Comparison of ENCODE assay signal across 8 mouse cellular contexts in genomic region chr19:32484941-32485660, GRCm38 (mm10). TPM values are rescaled to one million over a fixed set of nuclear protein-coding genes. Genes with fewer than 3 reads are reported as not detected.
DNase-seq lines count a peak whose midpoint lies in the region; ATAC-seq and TF ChIP-seq lines count a peak whose summit lies in the region.

No protein-coding gene starts in this region.

- 18% methylated on average over 13 of the region's 13 CpGs for WGBS in embryonic facial prominence, embryonic 12.5 days
- 18% methylated on average over 13 of the region's 13 CpGs for WGBS in limb, embryonic 12.5 days
- WGBS in stomach, embryonic 14.5 days = 14% methylated on average over 13 of the region's 13 CpGs

- H3K27ac ChIP-seq in testis, adult 2 months (ENCODE audit: control insufficient read depth, insufficient read depth, low read depth, low read length) = peak overlapping the region; percentile 45; the same call in 1 of the 2 replicates
- H3K27ac ChIP-seq in embryonic facial prominence, embryonic 12.5 days = peak overlapping the region; percentile 88
- peak overlapping the region; percentile 93 for H3K27ac ChIP-seq in limb, embryonic 12.5 days
- peak overlapping the region; percentile 82; the same call in 1 of the 2 replicates for H3K27ac ChIP-seq in stomach, embryonic 14.5 days (ENCODE audit: low read length)

- H3K4me1 ChIP-seq in testis, adult 2 months (ENCODE audit: control insufficient read depth, insufficient read depth, low read length) = peaks cover 2% of the 10 kb centered on the region; the same call in 1 of the 2 replicates
- peaks cover 16% of the 10 kb centered on the region for H3K4me1 ChIP-seq in embryonic facial prominence, embryonic 12.5 days
- peaks cover 24% of the 10 kb centered on the region for H3K4me1 ChIP-seq in limb, embryonic 12.5 days (replicated peaks)
- peaks cover 10% of the 10 kb centered on the region; the same call in 1 of the 2 replicates for H3K4me1 ChIP-seq in stomach, embryonic 14.5 days (ENCODE audit: control insufficient read depth, insufficient read depth, low read length)

- ATAC-seq in embryonic facial prominence, embryonic 12.5 days (ENCODE audit: insufficient number of reproducible peaks, insufficient read depth, low FRiP score, low TSS enrichment) = 0 out of 2 replicates have a peak, but pooled peaks have one; percentile 6
- ATAC-seq in limb, embryonic 12.5 days (ENCODE audit: insufficient number of reproducible peaks, insufficient read depth, low FRiP score, low TSS enrichment, low read depth) = no peak
- ATAC-seq in stomach, embryonic 14.5 days (ENCODE audit: insufficient number of reproducible peaks, insufficient read depth, low FRiP score, low read depth) = no peak
- no peak; the same call in 1 of the 2 replicates for ATAC-seq in frontal cortex, adult (ENCODE audit: low TSS enrichment)

- no peaks in the 10 kb centered on the region for H3K36me3 ChIP-seq in testis, adult 2 months (ENCODE audit: control insufficient read depth, insufficient read depth, low read length)
- H3K36me3 ChIP-seq in embryonic facial prominence, embryonic 12.5 days = no peaks in the 10 kb centered on the region
- H3K36me3 ChIP-seq in limb, embryonic 12.5 days = no peaks in the 10 kb centered on the region
- H3K36me3 ChIP-seq in stomach, embryonic 14.5 days (ENCODE audit: control insufficient read depth, insufficient read depth, low read length) = no peaks in the 10 kb centered on the region

- H3K9me3 ChIP-seq in embryonic facial prominence, embryonic 12.5 days = no peaks in the 10 kb centered on the region
- H3K9me3 ChIP-seq in limb, embryonic 12.5 days = no peaks in the 10 kb centered on the region
- H3K9me3 ChIP-seq in stomach, embryonic 14.5 days (ENCODE audit: control insufficient read depth, low read depth, low read length) = no peaks in the 10 kb centered on the region

- H3K4me2 ChIP-seq in embryonic facial prominence, embryonic 12.5 days (replicated peaks) = peak overlapping the region; percentile 75
- H3K4me2 ChIP-seq in limb, embryonic 12.5 days = peak overlapping the region; percentile 77
- peak overlapping the region; percentile 85 for H3K4me2 ChIP-seq in stomach, embryonic 14.5 days (replicated peaks; ENCODE audit: low read depth, low read length)

- peak overlapping the region; percentile 80 for H3K9ac ChIP-seq in embryonic facial prominence, embryonic 12.5 days
- H3K9ac ChIP-seq in limb, embryonic 12.5 days (replicated peaks) = peak overlapping the region; percentile 81
- peak overlapping the region; percentile 57 for H3K9ac ChIP-seq in stomach, embryonic 14.5 days (replicated peaks; ENCODE audit: low read depth, low read length)

- TF ChIP-seq POLR2A in testis, adult 2 months (IDR thresholded peaks at IDR 0.05; ENCODE audit: control insufficient read depth, low read depth, low read length) = no peak

- H3K4me3 ChIP-seq in testis, adult 2 months (ENCODE audit: control insufficient read depth, low read depth, low read length) = peak overlapping the region; percentile 86
- peak overlapping the region; percentile 71 for H3K4me3 ChIP-seq in embryonic facial prominence, embryonic 12.5 days
- peak overlapping the region; percentile 73 for H3K4me3 ChIP-seq in limb, embryonic 12.5 days (replicated peaks)
- peak overlapping the region; percentile 57 for H3K4me3 ChIP-seq in stomach, embryonic 14.5 days (ENCODE audit: low read depth, low read length)

- H3K27me3 ChIP-seq in testis, adult 2 months (ENCODE audit: control insufficient read depth, insufficient read depth, low read length) = no peaks in the 10 kb centered on the region
- no peaks in the 10 kb centered on the region for H3K27me3 ChIP-seq in embryonic facial prominence, embryonic 12.5 days
- H3K27me3 ChIP-seq in limb, embryonic 12.5 days = no peaks in the 10 kb centered on the region
- no peaks in the 10 kb centered on the region for H3K27me3 ChIP-seq in stomach, embryonic 14.5 days (ENCODE audit: control insufficient read depth, insufficient read depth, low read length)

- no peak for TF ChIP-seq CTCF in testis, adult 2 months (IDR thresholded peaks at IDR 0.05; ENCODE audit: control insufficient read depth, insufficient read depth, insufficient replicate concordance, low read depth, low read length)

- no peak for DNase-seq in testis, postnatal 14 days (ENCODE audit: low spot score)
- no peak for DNase-seq in layer of hippocampus, adult 9-10 months (ENCODE audit: low spot score)
- DNase-seq in kidney, adult 11 months = no peak

RNA-seq across cellular contexts. Expression of gene Minpp1, which starts 0.5 kb away (rescaled TPM):
- 8.8 and 10.5 TPM in 2 replicates for polyA plus RNA-seq in testis, adult 2 months (2012; rRNA removed)
- 75.6 and 78.3 TPM in 2 replicates for polyA plus RNA-seq in embryonic facial prominence, embryonic 12.5 days (2016; fragmentation: Nextera tagmentation; extraction: Ambion mirVana)
- 89.1 and 92.6 TPM in 2 replicates for polyA plus RNA-seq in limb, embryonic 12.5 days (2016; fragmentation: Nextera tagmentation; extraction: Ambion mirVana)
- 58.2 and 60.2 TPM in 2 replicates for polyA plus RNA-seq in stomach, embryonic 14.5 days (2014; fragmentation: Nextera tagmentation; extraction: Ambion mirVana)

RNA-seq across cellular contexts. Expression of gene Rpl9-ps6, which starts 18.7 kb away (rescaled TPM):
- polyA plus RNA-seq in testis, adult 2 months (2012; rRNA removed) = 4.2 and 4.6 TPM in 2 replicates
- polyA plus RNA-seq in embryonic facial prominence, embryonic 12.5 days (2016; fragmentation: Nextera tagmentation; extraction: Ambion mirVana) = 79.9 and 82.6 TPM in 2 replicates
- polyA plus RNA-seq in limb, embryonic 12.5 days (2016; fragmentation: Nextera tagmentation; extraction: Ambion mirVana) = 85.9 and 94.0 TPM in 2 replicates
- 171 and 174 TPM in 2 replicates for polyA plus RNA-seq in stomach, embryonic 14.5 days (2014; fragmentation: Nextera tagmentation; extraction: Ambion mirVana)

Comparison
In these comparisons a context has a peak if more than half of its experiments do, and no peak if none do; other contexts are left out.
1. RNA of gene Rpl9-ps6, which starts 18.7 kb away (polyA plus RNA-seq): 171 to 174 TPM in stomach, embryonic 14.5 days, 85.9 to 94.0 TPM in limb, embryonic 12.5 days and 79.9 to 82.6 TPM in embryonic facial prominence, embryonic 12.5 days; 4.2 to 4.6 TPM in testis, adult 2 months; every median in the first group is over 10 times any median in the second.
2. Peak in every context shown above with its lines, with median percentiles within 50 percentile points of each other: H3K27ac ChIP-seq, H3K4me3 ChIP-seq, H3K4me2 ChIP-seq and H3K9ac ChIP-seq.